Mouse (Mus musculus) heart, postnatal 4 days (tissue): ENCODE measurements around the gene Tgfbr1. TPM values are rescaled to one million over a fixed set of nuclear protein-coding genes. Genes with fewer than 3 reads are reported as not detected.
A peak's percentile ranks its signal among the peaks of the same experiment; 100 is the strongest.
"Not testable (repeated sequence)": the region's sequence is repeated elsewhere in the genome, so short reads cannot be mapped to it uniquely, and the experiment has no call there.

Experiments used
- DNase-seq: peaks from one replicate; pipeline ENCODE4 v3.0.0; 2021
- total RNA-seq, 2 experiments: library from RNA; stranded (reverse); gene quantifications; 2 replicates each; pipeline ENCODE4 v1.2.3; 2021

Gene Tgfbr1
- total RNA-seq, 2 experiments from 2014 or later, result 24.4 to 25.5 TPM

GRCm38 (mm10) chr4:47349759-47350158 is 3.3 kb upstream of the Tgfbr1 start:
- no peak for DNase-seq

GRCm38 (mm10) chr4:47351386-47352049 is 1.5 kb upstream of the Tgfbr1 start:
- DNase-seq, result peak; percentile 44

- DNase-seq, result peak; percentile 57
Observed at GRCm38 (mm10) chr4:47352061-47352661, 861 bp upstream of the Tgfbr1 start.

- peak; percentile 77 for DNase-seq
Observed at GRCm38 (mm10) chr4:47353416-47354111, 542 bp downstream of the Tgfbr1 start.

- DNase-seq, result no peak
Observed at GRCm38 (mm10) chr4:47354304-47354703, 1.3 kb downstream of the Tgfbr1 start.

GRCm38 (mm10) chr4:47362662-47363061 is 9.6 kb downstream of the Tgfbr1 start:
- no peak for DNase-seq

GRCm38 (mm10) chr4:47363134-47363533 is 10.1 kb downstream of the Tgfbr1 start:
- no peak for DNase-seq

- no peak for DNase-seq
Observed at GRCm38 (mm10) chr4:47368717-47369116, 15.7 kb downstream of the Tgfbr1 start.

- no peak for DNase-seq
Observed at GRCm38 (mm10) chr4:47378716-47379115, 25.7 kb downstream of the Tgfbr1 start.

GRCm38 (mm10) chr4:47382426-47382825 is 29.4 kb downstream of the Tgfbr1 start:
- no peak for DNase-seq

- DNase-seq, result not testable (repeated sequence)
Observed at GRCm38 (mm10) chr4:47391926-47392325, 38.9 kb downstream of the Tgfbr1 start.

GRCm38 (mm10) chr4:47396251-47396650 is 43.2 kb downstream of the Tgfbr1 start:
- no peak for DNase-seq

GRCm38 (mm10) chr4:47397951-47398687 is 45.1 kb downstream of the Tgfbr1 start:
- no peak for DNase-seq

GRCm38 (mm10) chr4:47399824-47400223 is 46.8 kb downstream of the Tgfbr1 start:
- peak; percentile 51 for DNase-seq

- DNase-seq, result no peak
Observed at GRCm38 (mm10) chr4:47400314-47400713, 47.3 kb downstream of the Tgfbr1 start.

- no peak for DNase-seq
Observed at GRCm38 (mm10) chr4:47402200-47402599, 49.2 kb downstream of the Tgfbr1 start.

GRCm38 (mm10) chr4:47404536-47404935 is 51.5 kb downstream of the Tgfbr1 start:
- no peak for DNase-seq

- no peak for DNase-seq
Observed at GRCm38 (mm10) chr4:47407161-47407560, 54.1 kb downstream of the Tgfbr1 start.

GRCm38 (mm10) chr4:47417871-47418270 is 64.8 kb downstream of the Tgfbr1 start:
- no peak for DNase-seq

- peak; percentile 42 for DNase-seq
Observed at GRCm38 (mm10) chr4:47419268-47419973, 66.4 kb downstream of the Tgfbr1 start.

- DNase-seq, result no peak
Observed at GRCm38 (mm10) chr4:47420191-47420590, 67.2 kb downstream of the Tgfbr1 start.

GRCm38 (mm10) chr4:47422194-47422593 is 69.2 kb downstream of the Tgfbr1 start:
- no peak for DNase-seq
